Mouse (Mus musculus): ENCODE measurements around the gene Fgfr2. TPM values are rescaled to one million over a fixed set of nuclear protein-coding genes. Genes with fewer than 3 reads are reported as not detected.
A peak's percentile ranks its signal among the peaks of the same experiment; 100 is the strongest.

Fgfr2 gene
- polyA plus RNA-seq, 1 experiment from 2014 or later: 11.4 TPM

DNA sequence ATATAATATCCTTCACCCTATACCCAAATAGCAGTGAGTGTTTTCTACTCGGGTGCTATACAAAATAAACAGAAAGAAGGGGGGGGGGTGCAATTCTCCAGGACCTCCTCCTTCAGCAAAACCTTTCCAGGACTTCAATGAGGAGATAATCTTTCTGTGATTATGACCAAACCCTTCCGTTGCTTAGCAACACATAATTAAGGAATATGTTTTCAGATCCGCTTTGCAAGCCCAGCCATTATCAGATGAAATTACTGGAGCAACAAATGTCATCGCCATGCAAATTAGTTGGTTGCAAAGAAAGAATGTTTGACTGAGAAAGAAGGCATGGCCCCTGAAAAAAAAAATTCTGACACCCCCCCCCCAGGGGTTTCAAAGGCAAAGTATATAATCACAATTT is 111.5 kb downstream of the Fgfr2 start:
- ATAC-seq (ENCODE audit: low read depth): no peak
- 45% methylated on average over 4 of the region's 4 CpGs for WGBS (ENCODE audit: insufficient replicate concordance)
- Histone ChIP-seq H3K9ac (ENCODE audit: low read depth, low read length) (no peak overlapping the region), H3K27ac (ENCODE audit: low read length) (no peak overlapping the region), H3K4me1 (ENCODE audit: control insufficient read depth, low read depth, low read length) (no peaks in the 10 kb centered on the region; the same call in 1 of the 2 replicates), H3K36me3 (ENCODE audit: control insufficient read depth, insufficient read depth) (no peaks in the 10 kb centered on the region), H3K9me3 (replicated peaks; ENCODE audit: control insufficient read depth, low read length) (no peaks in the 10 kb centered on the region), H3K4me3 (ENCODE audit: low read depth, low read length) (no peak overlapping the region), H3K27me3 (ENCODE audit: control insufficient read depth, insufficient read depth, low read depth, low read length) (no peaks in the 10 kb centered on the region), H3K4me2 (ENCODE audit: low read depth, low read length) (no peak overlapping the region)

DNA sequence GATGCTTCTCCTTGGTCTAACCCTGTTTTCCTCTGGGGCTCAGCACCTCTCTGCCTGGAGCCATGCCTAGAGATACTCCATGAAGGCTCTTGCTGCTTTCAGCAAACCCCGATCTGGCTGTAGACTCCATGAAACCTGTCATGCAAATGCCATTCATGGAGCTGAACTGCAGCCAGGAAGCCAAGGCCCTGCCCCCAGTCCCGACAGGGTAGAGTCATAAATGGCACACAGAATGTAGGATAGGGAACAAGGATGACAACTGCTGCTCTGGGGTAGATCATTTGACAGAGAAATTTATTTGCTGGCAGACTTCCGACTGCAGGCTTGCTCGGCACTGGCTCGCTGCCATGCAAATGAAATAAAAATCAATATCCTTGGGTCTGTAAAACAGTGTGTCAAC is 112.0 kb downstream of the Fgfr2 start:
- no peak overlapping the region for H3K4me2 ChIP-seq (ENCODE audit: low read depth, low read length)
- H3K9ac ChIP-seq (ENCODE audit: low read depth, low read length): no peak overlapping the region
- H3K36me3 ChIP-seq (ENCODE audit: control insufficient read depth, insufficient read depth): no peaks in the 10 kb centered on the region
- H3K9me3 ChIP-seq (replicated peaks; ENCODE audit: control insufficient read depth, low read length): no peaks in the 10 kb centered on the region
- WGBS (ENCODE audit: insufficient replicate concordance): 60% methylated on average over 5 of the region's 5 CpGs
- H3K4me3 ChIP-seq (ENCODE audit: low read depth, low read length): no peak overlapping the region
- H3K4me1 ChIP-seq (ENCODE audit: control insufficient read depth, low read depth, low read length): no peaks in the 10 kb centered on the region; the same call in 1 of the 2 replicates
- no peak for ATAC-seq (ENCODE audit: low read depth)
- no peak overlapping the region for H3K27ac ChIP-seq (ENCODE audit: low read length)
- H3K27me3 ChIP-seq (ENCODE audit: control insufficient read depth, insufficient read depth, low read depth, low read length): no peaks in the 10 kb centered on the region

GRCm38 (mm10) chr7:133010477-133010876 is 112.7 kb downstream of the Fgfr2 start:
- no peaks in the 10 kb centered on the region; the same call in 1 of the 2 replicates for H3K4me1 ChIP-seq (ENCODE audit: control insufficient read depth, low read depth, low read length)
- 69% methylated on average over 3 of the region's 3 CpGs for WGBS (ENCODE audit: insufficient replicate concordance)
- no peak overlapping the region for H3K4me3 ChIP-seq (ENCODE audit: low read depth, low read length)
- H3K36me3 ChIP-seq (ENCODE audit: control insufficient read depth, insufficient read depth): no peaks in the 10 kb centered on the region
- H3K27me3 ChIP-seq (ENCODE audit: control insufficient read depth, insufficient read depth, low read depth, low read length): no peaks in the 10 kb centered on the region
- H3K9me3 ChIP-seq (replicated peaks; ENCODE audit: control insufficient read depth, low read length): no peaks in the 10 kb centered on the region
- H3K4me2 ChIP-seq (ENCODE audit: low read depth, low read length): no peak overlapping the region
- H3K9ac ChIP-seq (ENCODE audit: low read depth, low read length): no peak overlapping the region
- no peak overlapping the region for H3K27ac ChIP-seq (ENCODE audit: low read length)
- no peak for ATAC-seq (ENCODE audit: low read depth)

GRCm38 (mm10) chr7:133009676-133010075 is 113.5 kb downstream of the Fgfr2 start:
- Histone ChIP-seq H3K36me3 (ENCODE audit: control insufficient read depth, insufficient read depth) (no peaks in the 10 kb centered on the region), H3K9ac (ENCODE audit: low read depth, low read length) (no peak overlapping the region), H3K27me3 (ENCODE audit: control insufficient read depth, insufficient read depth, low read depth, low read length) (no peaks in the 10 kb centered on the region), H3K4me1 (ENCODE audit: control insufficient read depth, low read depth, low read length) (no peaks in the 10 kb centered on the region; the same call in 1 of the 2 replicates), H3K9me3 (replicated peaks; ENCODE audit: control insufficient read depth, low read length) (no peaks in the 10 kb centered on the region), H3K4me3 (ENCODE audit: low read depth, low read length) (no peak overlapping the region), H3K4me2 (ENCODE audit: low read depth, low read length) (no peak overlapping the region), H3K27ac (ENCODE audit: low read length) (no peak overlapping the region)
- 59% methylated on average over 8 of the region's 8 CpGs for WGBS (ENCODE audit: insufficient replicate concordance)
- no peak for ATAC-seq (ENCODE audit: low read depth)

DNA sequence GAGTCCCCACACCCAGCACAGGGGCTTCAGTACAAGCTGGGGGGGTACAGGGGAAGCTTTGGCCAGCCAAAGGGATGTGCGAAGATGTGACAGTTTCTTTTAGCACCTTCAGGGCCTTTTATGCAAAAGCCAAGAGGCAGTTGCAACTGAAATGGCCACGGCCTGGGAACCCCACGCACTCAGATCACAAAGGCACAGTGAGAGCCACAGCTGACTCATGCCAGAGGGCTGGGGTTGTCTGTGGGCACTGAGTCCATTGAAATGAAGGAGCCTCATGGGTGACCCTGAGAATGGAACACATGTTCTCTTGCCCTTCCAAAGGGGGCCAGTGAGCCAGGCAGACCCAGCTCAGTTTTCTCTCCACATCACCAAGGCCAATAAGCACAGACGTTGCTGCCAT is 114.5 kb downstream of the Fgfr2 start:
- Histone ChIP-seq H3K4me1 (ENCODE audit: control insufficient read depth, low read depth, low read length) (no peaks in the 10 kb centered on the region; the same call in 1 of the 2 replicates), H3K9me3 (replicated peaks; ENCODE audit: control insufficient read depth, low read length) (no peaks in the 10 kb centered on the region), H3K9ac (ENCODE audit: low read depth, low read length) (no peak overlapping the region), H3K27ac (ENCODE audit: low read length) (no peak overlapping the region), H3K4me3 (ENCODE audit: low read depth, low read length) (no peak overlapping the region), H3K27me3 (ENCODE audit: control insufficient read depth, insufficient read depth, low read depth, low read length) (no peaks in the 10 kb centered on the region), H3K36me3 (ENCODE audit: control insufficient read depth, insufficient read depth) (no peaks in the 10 kb centered on the region), H3K4me2 (ENCODE audit: low read depth, low read length) (no peak overlapping the region)
- no peak for ATAC-seq (ENCODE audit: low read depth)
- WGBS (ENCODE audit: insufficient replicate concordance): 74% methylated on average over 4 of the region's 4 CpGs

- H3K27ac ChIP-seq (ENCODE audit: low read length): no peak overlapping the region
- H3K9ac ChIP-seq (ENCODE audit: low read depth, low read length): no peak overlapping the region
- no peak for ATAC-seq (ENCODE audit: low read depth)
- no peaks in the 10 kb centered on the region for H3K9me3 ChIP-seq (replicated peaks; ENCODE audit: control insufficient read depth, low read length)
- no peaks in the 10 kb centered on the region for H3K27me3 ChIP-seq (ENCODE audit: control insufficient read depth, insufficient read depth, low read depth, low read length)
- no peaks in the 10 kb centered on the region; the same call in 1 of the 2 replicates for H3K4me1 ChIP-seq (ENCODE audit: control insufficient read depth, low read depth, low read length)
- no peak overlapping the region for H3K4me3 ChIP-seq (ENCODE audit: low read depth, low read length)
- WGBS (ENCODE audit: insufficient replicate concordance): 57% methylated on average over 11 of the region's 11 CpGs
- H3K36me3 ChIP-seq (ENCODE audit: control insufficient read depth, insufficient read depth): no peaks in the 10 kb centered on the region
- no peak overlapping the region for H3K4me2 ChIP-seq (ENCODE audit: low read depth, low read length)
Observed at GRCm38 (mm10) chr7:133007343-133007742, 115.8 kb downstream of the Fgfr2 start.

DNA sequence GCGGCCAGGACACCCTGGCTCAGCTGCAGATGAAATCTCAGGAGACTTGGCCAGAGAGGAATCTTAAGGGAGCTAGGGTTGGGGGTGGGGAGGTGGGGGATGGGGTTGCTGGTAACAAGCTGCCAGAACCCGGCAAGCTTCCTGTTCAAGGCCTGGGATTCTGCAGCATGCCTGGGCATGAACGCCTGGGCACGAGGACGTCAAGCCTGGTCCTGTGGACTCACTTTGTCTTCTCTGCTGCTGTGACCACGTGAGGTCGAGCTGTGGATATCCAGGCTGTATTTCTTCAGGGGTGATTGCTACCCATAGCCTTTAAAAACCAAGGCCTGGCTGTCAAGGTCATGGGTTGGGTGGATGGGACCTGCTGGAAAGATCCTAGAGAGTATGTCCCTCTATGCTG is 117.4 kb downstream of the Fgfr2 start:
- Histone ChIP-seq H3K27ac (ENCODE audit: low read length) (no peak overlapping the region), H3K27me3 (ENCODE audit: control insufficient read depth, insufficient read depth, low read depth, low read length) (no peaks in the 10 kb centered on the region), H3K4me1 (ENCODE audit: control insufficient read depth, low read depth, low read length) (no peaks in the 10 kb centered on the region; the same call in 1 of the 2 replicates)

GRCm38 (mm10) chr7:133003421-133003820 is 119.7 kb downstream of the Fgfr2 start:
- H3K36me3 ChIP-seq (ENCODE audit: control insufficient read depth, insufficient read depth): no peaks in the 10 kb centered on the region
- H3K4me2 ChIP-seq (ENCODE audit: low read depth, low read length): no peak overlapping the region
- WGBS (ENCODE audit: insufficient replicate concordance): 6% methylated on average over 3 of the region's 3 CpGs
- H3K4me3 ChIP-seq (ENCODE audit: low read depth, low read length): no peak overlapping the region
- H3K9ac ChIP-seq (ENCODE audit: low read depth, low read length): no peak overlapping the region
- peak; percentile 59; the same call in 1 of the 2 replicates for ATAC-seq (ENCODE audit: low read depth)
- no peaks in the 10 kb centered on the region; the same call in 1 of the 2 replicates for H3K4me1 ChIP-seq (ENCODE audit: control insufficient read depth, low read depth, low read length)
- H3K27me3 ChIP-seq (ENCODE audit: control insufficient read depth, insufficient read depth, low read depth, low read length): no peaks in the 10 kb centered on the region
- no peaks in the 10 kb centered on the region for H3K9me3 ChIP-seq (replicated peaks; ENCODE audit: control insufficient read depth, low read length)
- no peak overlapping the region for H3K27ac ChIP-seq (ENCODE audit: low read length)

More for the DNA sequence above, 117.4 kb downstream of the Fgfr2 start:
- Histone ChIP-seq H3K9ac (ENCODE audit: low read depth, low read length) (no peak overlapping the region), H3K36me3 (ENCODE audit: control insufficient read depth, insufficient read depth) (no peaks in the 10 kb centered on the region), H3K4me3 (ENCODE audit: low read depth, low read length) (no peak overlapping the region), H3K4me2 (ENCODE audit: low read depth, low read length) (no peak overlapping the region), H3K9me3 (replicated peaks; ENCODE audit: control insufficient read depth, low read length) (no peaks in the 10 kb centered on the region)
- WGBS (ENCODE audit: insufficient replicate concordance): 70% methylated on average over 7 of the region's 7 CpGs
- no peak for ATAC-seq (ENCODE audit: low read depth)

GRCm38 (mm10) chr7:133002271-133002670 is 120.9 kb downstream of the Fgfr2 start:
- H3K4me1 ChIP-seq (ENCODE audit: control insufficient read depth, low read depth, low read length): no peaks in the 10 kb centered on the region; the same call in 1 of the 2 replicates
- H3K27me3 ChIP-seq (ENCODE audit: control insufficient read depth, insufficient read depth, low read depth, low read length): no peaks in the 10 kb centered on the region
- no peaks in the 10 kb centered on the region for H3K36me3 ChIP-seq (ENCODE audit: control insufficient read depth, insufficient read depth)
- H3K9ac ChIP-seq (ENCODE audit: low read depth, low read length): no peak overlapping the region
- H3K9me3 ChIP-seq (replicated peaks; ENCODE audit: control insufficient read depth, low read length): no peaks in the 10 kb centered on the region
- no peak overlapping the region for H3K27ac ChIP-seq (ENCODE audit: low read length)
- WGBS (ENCODE audit: insufficient replicate concordance): 81% methylated on average over 6 of the region's 6 CpGs
- ATAC-seq (ENCODE audit: low read depth): no peak
- no peak overlapping the region for H3K4me3 ChIP-seq (ENCODE audit: low read depth, low read length)
- no peak overlapping the region for H3K4me2 ChIP-seq (ENCODE audit: low read depth, low read length)
